Mouse (Mus musculus) frontal cortex, adult 2 months (tissue): ENCODE measurements around the gene Ptrh2. TPM values are rescaled to one million over a fixed set of nuclear protein-coding genes. Genes with fewer than 3 reads are reported as not detected.

Source experiments
- DNase-seq, 2 experiments: peaks; one replicate each; pipeline ENCODE4 v3.0.0; 2022; ENCODE audit warnings: low spot score in 1 of 2; ENCODE audit errors: extremely low spot score in 1 of 2
- polyA plus RNA-seq: library from polyadenylated mRNA; depleted of rRNA; stranded (reverse); fragments of >200 nt; gene quantifications from 2 replicates; pipeline ENCODE4 v1.2.3, GENCODE M21; 2012

Gene Ptrh2
- polyA plus RNA-seq, 1 experiment = 9.0 TPM

- no peak for DNase-seq
These were observed 16.2 kb upstream of the Ptrh2 start for GRCm38 (mm10) chr11:86667553-86667952.

DNA sequence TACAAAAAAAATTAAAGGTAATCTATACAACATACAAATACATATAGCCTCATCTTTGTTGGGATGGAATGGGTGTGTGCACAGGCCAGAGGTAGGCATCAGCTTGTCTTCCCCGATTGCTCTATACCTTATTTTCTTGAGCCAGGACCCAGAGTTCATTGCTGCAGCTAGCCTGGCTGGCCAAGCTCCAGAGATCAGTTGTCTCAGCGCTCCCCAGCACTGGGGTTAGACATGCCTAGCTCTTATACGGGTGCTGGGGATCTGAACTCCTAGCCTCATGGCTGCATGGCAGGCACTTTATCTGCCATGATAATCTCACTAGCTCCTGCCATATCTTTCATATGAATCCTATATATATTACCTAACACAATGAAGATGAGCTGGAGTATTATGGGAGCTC lies 15.6 kb upstream of the Ptrh2 start:
- no peak for DNase-seq

DNA sequence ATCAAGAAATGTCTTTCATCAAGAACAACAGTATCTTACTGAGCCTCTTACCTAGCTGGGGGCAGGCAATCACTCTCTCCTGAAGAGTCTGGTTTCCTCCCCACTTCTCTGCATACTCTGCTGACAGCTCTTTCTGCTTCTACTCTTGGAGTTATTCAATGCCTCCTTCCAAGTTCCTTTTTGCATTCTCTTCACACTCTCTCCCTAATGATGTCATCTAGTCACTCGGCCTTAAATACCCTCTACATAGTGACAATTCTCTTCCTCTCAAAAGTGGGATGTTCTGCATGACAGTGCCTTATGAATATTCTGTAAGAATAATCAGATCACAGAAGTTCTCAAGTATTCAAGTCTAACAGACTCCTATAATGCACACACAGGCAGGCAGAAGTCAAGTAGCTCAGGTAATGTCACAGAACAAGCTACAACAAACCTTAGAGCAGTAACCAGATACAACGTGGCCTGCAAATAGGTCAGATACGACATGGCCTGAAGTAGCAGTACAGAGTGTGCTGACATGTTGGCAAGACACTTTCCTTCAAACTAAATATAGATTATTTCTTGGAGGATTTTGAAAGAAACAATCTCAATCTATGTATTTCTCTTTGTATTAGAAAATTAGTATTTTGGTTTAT lies 12.6 kb upstream of the Ptrh2 start:
- DNase-seq = peak; percentile 50 to 76

DNA sequence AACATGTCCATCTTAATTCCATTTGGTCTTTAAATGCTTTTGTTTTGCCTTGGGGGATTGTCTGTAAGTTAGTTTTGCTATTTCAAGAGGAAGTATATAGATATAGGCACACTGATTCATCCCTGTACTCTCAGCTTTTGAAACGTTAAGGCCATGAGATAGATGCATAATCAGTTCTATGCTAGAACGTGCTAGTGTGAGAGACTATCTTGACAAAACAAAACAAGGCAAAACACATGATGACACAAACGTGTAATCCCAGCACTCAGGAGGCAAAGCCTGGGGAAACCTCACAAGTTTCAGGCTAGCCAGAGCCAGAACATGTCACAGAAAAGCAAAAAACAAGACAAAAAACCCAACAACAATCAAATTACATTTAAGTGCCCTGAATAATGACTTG lies 11.0 kb upstream of the Ptrh2 start:
- no peak for DNase-seq

DNA sequence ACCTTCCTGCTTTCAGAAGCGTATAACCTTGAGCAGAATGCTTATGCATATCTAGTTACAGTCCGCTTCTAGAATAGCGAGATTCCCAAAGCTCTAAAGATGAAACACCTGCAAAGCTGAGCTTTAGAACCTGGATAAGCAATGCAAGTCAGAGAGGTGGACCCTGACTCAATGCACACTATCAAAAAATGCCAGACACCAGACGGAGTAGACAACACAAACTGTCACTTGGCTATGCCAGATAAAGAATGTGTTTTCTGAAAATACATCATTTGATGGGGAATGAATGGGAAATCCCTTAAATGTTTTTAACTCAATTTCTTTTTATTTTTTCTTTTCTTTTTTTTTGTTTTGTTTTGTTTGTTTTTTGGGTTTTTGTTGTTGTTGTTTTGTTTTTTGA lies 8.3 kb upstream of the Ptrh2 start:
- DNase-seq = no peak

GRCm38 (mm10) chr11:86678957-86679356 lies 4.8 kb upstream of the Ptrh2 start:
- DNase-seq = no peak

DNA sequence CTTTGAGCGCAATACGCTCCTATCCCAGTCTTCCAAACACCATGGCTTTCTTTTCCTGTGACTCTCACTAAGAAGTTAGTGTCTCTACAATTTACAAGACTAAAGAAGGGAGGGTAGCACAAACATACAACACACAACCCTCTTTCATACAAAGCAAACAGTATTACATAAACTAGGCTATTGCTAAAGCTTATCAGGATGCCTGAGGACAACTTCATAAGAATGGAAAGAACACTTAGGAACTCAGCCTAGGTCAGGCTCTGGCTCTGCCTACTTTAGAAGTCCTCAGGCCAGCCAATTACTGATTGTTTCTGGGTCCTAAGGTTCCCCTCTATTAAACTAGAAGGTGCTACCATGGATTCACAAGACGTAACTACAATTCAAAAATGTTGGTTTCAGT lies 3.1 kb upstream of the Ptrh2 start:
- DNase-seq = no peak

DNA sequence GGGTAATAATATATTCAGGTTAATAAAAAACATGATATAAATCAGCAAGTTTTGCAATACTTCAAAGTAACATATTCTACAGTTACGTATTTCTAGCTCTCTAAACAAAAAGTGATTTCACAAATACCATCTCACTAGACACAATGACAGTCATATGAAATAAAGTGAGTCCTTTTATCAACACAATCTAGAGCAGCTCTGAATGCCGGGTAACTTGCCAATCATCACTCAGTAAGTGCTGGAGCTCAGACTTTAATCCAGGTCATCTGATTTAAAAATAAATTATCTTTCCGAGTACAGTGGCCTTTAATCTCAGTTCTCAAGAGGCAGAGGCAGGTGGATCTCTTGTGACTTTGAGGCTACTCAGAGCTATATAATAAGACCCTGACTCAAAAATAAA lies 2.4 kb upstream of the Ptrh2 start:
- DNase-seq = no peak

DNA sequence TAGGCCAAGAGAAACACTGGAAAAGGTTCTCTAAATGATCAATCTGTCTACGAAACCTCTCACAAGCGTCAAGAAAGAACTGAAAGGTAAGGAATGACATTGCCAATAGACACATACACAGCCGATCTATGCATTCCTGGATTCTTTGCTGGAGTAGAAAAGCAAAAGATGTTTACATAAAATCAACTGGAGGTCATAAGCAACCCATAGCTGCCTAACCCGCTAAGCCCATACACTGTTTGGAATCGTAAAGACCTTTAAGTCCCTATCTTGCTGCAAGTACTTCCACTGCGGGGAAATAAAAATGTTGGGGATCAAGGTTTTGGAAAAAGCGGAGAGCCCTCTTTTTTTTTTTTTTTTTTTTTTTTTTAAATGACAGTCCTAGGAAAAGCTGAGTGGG lies 924 bp upstream of the Ptrh2 start:
- DNase-seq = no peak

- no peak for DNase-seq
These were observed 584 bp downstream of the Ptrh2 start for GRCm38 (mm10) chr11:86684126-86685012.

- DNase-seq = no peak
These were observed 1.6 kb downstream of the Ptrh2 start for GRCm38 (mm10) chr11:86685366-86685765.

DNA sequence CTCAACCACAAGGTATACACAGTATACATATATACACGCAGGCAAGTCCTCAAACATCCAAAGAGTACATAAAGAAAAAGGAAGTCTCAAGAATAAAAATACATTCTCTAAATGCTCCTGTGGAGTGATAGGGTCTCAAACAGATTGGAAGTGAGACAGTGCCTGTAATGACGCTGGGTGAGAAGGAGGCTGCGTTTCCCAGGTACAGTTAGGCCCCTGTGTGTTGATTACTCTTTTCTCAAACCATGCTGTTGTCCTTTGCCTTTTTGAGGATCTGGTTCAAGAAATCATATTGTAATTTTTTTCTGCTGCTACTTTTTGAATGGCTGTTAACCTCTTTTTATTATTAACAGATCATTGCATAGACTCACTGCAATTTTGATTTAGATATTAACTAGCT lies 6.6 kb downstream of the Ptrh2 start:
- no peak for DNase-seq

DNA sequence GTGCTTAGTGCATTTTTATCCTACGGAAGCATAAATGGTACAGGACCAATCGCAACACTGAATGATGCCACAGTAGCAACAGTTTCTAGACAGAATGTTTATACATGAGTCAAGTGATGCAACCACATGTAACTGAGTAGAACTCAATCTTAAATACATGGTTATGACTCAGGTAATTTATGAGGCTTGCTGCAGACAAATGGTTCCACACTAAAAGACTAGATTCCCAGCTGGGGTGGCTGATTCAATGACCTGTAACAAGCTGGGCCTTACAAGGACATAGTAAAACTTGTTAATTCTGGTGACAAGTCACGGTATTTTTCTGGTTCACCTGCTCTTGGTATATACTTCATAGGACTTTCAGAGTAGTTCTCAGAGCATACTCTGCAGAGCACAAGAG lies 7.7 kb downstream of the Ptrh2 start:
- DNase-seq = no peak

GRCm38 (mm10) chr11:86691956-86692355 lies 8.2 kb downstream of the Ptrh2 start:
- no peak for DNase-seq

GRCm38 (mm10) chr11:86692546-86692945 lies 8.8 kb downstream of the Ptrh2 start:
- no peak for DNase-seq

- DNase-seq = no peak
These were observed 11.7 kb downstream of the Ptrh2 start for GRCm38 (mm10) chr11:86695461-86695860.

DNA sequence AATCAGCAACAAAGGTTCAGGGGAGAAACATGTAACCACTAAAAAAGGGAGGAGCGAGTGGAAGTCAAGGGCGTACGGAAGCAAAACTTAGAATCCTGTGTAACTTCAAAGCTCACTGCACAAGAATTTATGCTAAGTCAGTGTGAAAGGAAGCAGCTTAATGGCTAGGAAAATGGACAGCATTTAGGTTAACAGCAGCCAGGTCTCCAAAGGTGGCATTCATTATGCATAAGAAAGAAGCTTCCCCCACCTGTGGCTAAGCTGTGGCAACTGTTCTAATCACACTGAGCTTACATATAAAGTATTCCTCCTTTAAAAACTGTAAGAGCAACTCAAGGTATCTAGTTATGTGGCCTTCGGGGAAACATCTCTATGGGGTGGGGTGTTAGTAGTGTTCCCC lies 17.4 kb downstream of the Ptrh2 start:
- no peak for DNase-seq

DNA sequence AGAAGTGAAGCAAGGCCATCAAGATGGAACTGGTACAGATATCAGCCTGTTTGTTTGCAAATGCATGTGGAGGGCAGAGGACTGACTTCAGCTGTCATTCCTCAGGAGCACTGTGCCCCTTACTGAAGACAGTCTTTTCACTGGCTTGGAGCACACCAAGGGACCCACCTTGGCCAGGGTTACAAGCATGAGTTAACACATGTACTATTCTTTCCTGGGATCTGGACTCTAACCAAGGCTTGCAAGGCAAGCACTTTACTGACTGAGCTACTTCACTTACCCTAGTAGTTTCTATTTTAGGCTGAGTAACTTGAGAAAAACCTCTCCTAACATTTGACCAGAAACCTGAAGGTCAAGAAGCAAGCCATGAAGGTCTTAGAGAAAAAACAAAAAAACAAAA lies 30.8 kb downstream of the Ptrh2 start:
- DNase-seq = no peak

GRCm38 (mm10) chr11:86717306-86718065 lies 33.7 kb downstream of the Ptrh2 start:
- no peak for DNase-seq

DNA sequence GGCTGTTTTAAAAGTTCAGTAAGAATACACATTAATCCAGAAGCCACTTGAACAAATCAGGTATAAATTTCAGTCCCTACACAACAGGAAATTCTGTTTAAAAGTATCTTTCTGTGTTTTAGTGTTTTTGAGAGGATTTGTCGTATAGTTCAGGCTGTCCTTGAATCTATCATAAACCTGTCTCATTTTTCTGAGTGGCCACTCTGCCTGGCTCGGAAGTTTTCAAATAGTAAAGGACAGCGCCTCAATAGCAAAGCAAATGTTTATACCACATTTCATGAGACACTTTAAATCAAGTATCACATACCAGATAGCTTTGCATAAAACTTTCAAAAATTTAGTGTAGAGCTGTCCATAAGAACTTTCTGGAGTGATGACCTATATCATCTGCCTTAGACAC lies 34.6 kb downstream of the Ptrh2 start:
- DNase-seq = no peak

DNA sequence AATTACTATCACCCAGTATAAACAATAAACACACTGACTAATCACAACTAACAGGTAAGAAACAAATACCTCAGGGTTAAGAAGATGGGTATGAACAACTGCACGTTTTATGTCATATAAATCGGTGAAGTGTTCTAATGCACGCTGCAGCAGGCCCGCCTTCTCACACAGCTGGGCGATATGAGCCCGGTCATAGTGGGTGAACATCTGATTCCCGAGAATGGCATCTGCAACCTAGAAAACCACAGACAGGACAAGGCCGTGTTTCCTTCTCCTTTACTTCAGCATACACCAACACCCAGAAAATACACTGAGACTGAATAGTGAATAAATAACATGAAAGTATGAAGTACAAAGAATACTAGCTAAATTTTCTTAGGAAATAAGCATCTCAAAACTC lies 35.6 kb downstream of the Ptrh2 start:
- no peak for DNase-seq

GRCm38 (mm10) chr11:86724004-86724403 lies 40.2 kb downstream of the Ptrh2 start:
- no peak for DNase-seq
